Mouse (Mus musculus): ENCODE results near the gene Hcrtr1. TPM values are rescaled to one million over a fixed set of nuclear protein-coding genes. Genes with fewer than 3 reads are reported as not detected.

Gene Hcrtr1
- polyA plus RNA-seq, 1 experiment from 2014 or later = 0.10 TPM

DNA sequence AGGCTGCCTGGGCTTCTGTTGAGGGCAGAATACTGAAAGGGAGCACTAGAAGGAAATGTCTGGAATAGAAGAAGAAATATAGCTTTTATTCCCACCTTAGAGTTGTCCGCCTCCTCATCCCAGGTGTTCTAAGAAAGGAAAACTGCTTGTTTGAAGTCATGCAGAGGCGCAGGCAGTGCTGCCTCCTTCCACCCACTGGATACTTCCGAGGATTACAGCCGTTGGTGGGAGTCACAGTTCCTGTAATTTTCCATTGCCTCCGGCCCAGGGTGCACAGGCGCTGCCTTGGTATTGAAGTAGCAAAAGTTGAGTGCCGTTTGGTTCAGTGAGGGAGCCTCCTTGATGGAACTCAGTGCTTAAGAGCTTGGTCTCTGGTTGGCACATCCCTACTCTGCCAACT, 29.1 kb downstream of the Hcrtr1 start:
- no peak overlapping the region for H3K4me3 ChIP-seq
- H3K9ac ChIP-seq = no peak overlapping the region
- no peaks in the 10 kb centered on the region for H3K27me3 ChIP-seq
- H3K4me1 ChIP-seq = peaks cover 17% of the 10 kb centered on the region
- ATAC-seq (ENCODE audit: insufficient number of reproducible peaks, low FRiP score, low TSS enrichment, low read depth) = no peak
- 85% methylated on average over 7 of the region's 7 CpGs for WGBS
- H3K9me3 ChIP-seq = no peaks in the 10 kb centered on the region
- H3K27ac ChIP-seq = no peak overlapping the region
- no peak overlapping the region for H3K4me2 ChIP-seq
- 0 out of 2 replicates have a peak, but pooled peaks cover 3% of the 10 kb centered on the region for H3K36me3 ChIP-seq

- H3K4me2 ChIP-seq = no peak overlapping the region
- H3K36me3 ChIP-seq = 0 out of 2 replicates have a peak, but pooled peaks cover 3% of the 10 kb centered on the region
- no peak overlapping the region for H3K4me3 ChIP-seq
- H3K4me1 ChIP-seq = peaks cover 17% of the 10 kb centered on the region
- ATAC-seq (ENCODE audit: insufficient number of reproducible peaks, low FRiP score, low TSS enrichment, low read depth) = no peak
- no peaks in the 10 kb centered on the region for H3K9me3 ChIP-seq
- H3K27ac ChIP-seq = no peak overlapping the region
- no peaks in the 10 kb centered on the region for H3K27me3 ChIP-seq
- H3K9ac ChIP-seq = no peak overlapping the region
- WGBS = 88% methylated on average over 9 of the region's 9 CpGs
Measured at GRCm38 (mm10) chr4:130109666-130110065, 29.5 kb downstream of the Hcrtr1 start.

DNA sequence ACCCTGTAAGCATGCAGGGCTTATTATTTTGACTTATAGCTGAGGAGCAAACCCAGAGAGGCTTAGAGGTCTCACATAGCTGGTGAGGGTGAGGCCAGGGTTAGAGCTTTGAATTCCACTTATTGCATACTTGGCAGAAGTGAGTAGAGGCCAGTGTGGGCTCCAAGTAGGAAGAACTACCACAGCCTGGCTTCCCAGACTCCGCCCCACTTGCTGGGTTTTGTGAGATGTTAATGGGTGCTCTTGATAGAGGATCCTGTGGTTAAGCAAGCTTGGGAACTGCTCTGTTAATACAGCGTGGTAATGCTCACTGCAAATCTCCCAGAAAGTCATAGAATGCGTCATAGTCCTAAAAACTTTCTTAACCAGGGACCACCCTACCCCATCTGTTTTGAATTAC, 30.2 kb downstream of the Hcrtr1 start:
- H3K27ac ChIP-seq = 0 out of 2 replicates have a peak overlapping the region, but pooled peaks have one; percentile 27
- H3K4me3 ChIP-seq = no peak overlapping the region
- 60% methylated on average over 3 of the region's 3 CpGs for WGBS
- no peaks in the 10 kb centered on the region for H3K27me3 ChIP-seq
- no peak overlapping the region for H3K9ac ChIP-seq
- 0 out of 2 replicates have a peak, but pooled peaks cover 3% of the 10 kb centered on the region for H3K36me3 ChIP-seq
- ATAC-seq (ENCODE audit: insufficient number of reproducible peaks, low FRiP score, low TSS enrichment, low read depth) = no peak
- H3K9me3 ChIP-seq = no peaks in the 10 kb centered on the region
- H3K4me1 ChIP-seq = peaks cover 17% of the 10 kb centered on the region
- H3K4me2 ChIP-seq = 0 out of 2 replicates have a peak overlapping the region, but pooled peaks have one; percentile 57

DNA sequence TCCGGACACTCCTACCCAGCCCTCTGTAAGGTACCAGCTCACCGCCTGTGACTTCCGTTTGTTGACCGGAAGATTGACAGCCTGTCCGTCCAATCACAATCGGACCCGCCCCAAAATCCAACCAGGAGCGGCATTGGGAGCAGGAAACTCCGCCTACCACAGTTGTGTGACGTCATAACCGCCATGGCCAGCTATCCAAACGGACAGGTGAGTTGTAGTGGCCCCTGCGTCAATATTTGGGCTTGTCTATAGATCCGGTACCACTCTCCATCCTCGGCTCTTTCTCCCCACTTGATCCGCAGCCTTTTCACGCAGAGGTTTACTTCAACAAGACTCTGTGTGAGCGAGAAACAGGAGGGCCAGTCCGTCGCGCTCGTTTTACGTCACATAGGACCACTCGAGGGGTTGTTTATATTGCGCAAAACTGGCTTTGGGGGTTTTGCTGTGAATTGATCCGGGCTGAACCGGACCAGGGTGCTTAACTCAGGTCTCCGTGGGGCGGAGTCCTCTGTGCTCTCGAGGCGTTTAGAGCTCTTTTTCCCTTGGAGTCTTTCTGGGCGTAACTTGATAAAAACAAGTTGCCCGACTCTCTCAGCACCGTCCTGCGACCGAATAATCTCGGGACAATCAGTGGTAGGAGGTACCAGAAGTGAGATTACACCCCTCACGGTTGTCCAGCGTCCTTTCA, 31.6 kb downstream of the Hcrtr1 start:
- Histone ChIP-seq H3K9me3 (no peaks in the 10 kb centered on the region), H3K27me3 (no peaks in the 10 kb centered on the region)
- WGBS = under 1% methylated on average over 39 of the region's 39 CpGs

DNA sequence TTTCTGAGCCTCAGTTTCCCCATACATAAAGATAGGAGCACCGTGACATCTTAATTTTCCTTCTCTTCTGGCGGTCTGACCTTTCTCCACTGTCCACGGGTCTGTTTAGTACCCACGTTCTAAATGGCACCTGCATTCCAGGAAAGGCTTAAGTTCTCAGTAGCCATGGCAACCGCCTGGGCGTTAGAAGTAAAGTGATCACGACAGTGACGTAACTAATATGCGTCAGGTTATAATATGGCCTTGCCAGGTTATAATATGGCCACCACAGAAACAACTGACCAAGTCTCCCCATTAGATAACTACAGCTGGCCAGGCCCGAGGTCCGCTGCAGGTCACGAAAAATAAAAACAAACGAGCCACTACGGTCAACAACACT, 32.1 kb downstream of the Hcrtr1 start:
- WGBS = 11% methylated on average over 14 of the region's 14 CpGs
- ATAC-seq (ENCODE audit: insufficient number of reproducible peaks, low FRiP score, low TSS enrichment, low read depth) = no peak; the same call in 1 of the 2 replicates
- no peaks in the 10 kb centered on the region for H3K36me3 ChIP-seq
- H3K4me2 ChIP-seq = peak overlapping the region; percentile 41
- peaks cover 26% of the 10 kb centered on the region for H3K4me1 ChIP-seq
- H3K9me3 ChIP-seq = no peaks in the 10 kb centered on the region
- no peak overlapping the region for H3K9ac ChIP-seq
- peak overlapping the region; percentile 75 for H3K4me3 ChIP-seq
- H3K27ac ChIP-seq = peak overlapping the region; percentile 51; the same call in 1 of the 2 replicates
- H3K27me3 ChIP-seq = no peaks in the 10 kb centered on the region

More for the DNA sequence above, 31.6 kb downstream of the Hcrtr1 start:
- Histone ChIP-seq H3K4me1 (peaks cover 21% of the 10 kb centered on the region), H3K27ac (peak overlapping the region; percentile 62), H3K9ac (peak overlapping the region; percentile 50), H3K36me3 (no peaks in the 10 kb centered on the region), H3K4me3 (peak overlapping the region; percentile 75), H3K4me2 (peak overlapping the region; percentile 57)
- peak; percentile 90 for ATAC-seq (ENCODE audit: insufficient number of reproducible peaks, low FRiP score, low TSS enrichment, low read depth)

DNA sequence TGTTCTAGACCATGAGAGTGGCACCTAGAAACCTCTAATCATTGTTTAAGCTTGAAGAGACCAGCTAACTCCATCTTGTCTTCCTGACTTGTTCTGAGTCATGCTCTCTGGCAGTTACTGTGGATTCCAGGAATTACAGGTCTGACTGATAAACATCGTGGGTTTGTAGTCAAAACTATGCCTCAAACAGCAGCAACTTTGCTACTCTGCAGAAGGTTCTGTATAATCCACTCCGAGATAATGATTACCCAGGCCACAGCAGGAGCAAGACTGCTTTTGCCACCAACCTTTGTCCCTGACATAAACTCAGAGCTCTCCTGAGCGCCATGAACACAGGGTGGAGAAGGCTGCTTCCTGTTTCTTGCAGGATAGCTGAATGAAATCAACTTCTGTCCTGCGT, 34.6 kb downstream of the Hcrtr1 start:
- no peak overlapping the region for H3K4me2 ChIP-seq
- no peak overlapping the region for H3K27ac ChIP-seq
- ATAC-seq (ENCODE audit: insufficient number of reproducible peaks, low FRiP score, low TSS enrichment, low read depth) = no peak
- no peaks in the 10 kb centered on the region for H3K27me3 ChIP-seq
- peaks cover 47% of the 10 kb centered on the region for H3K4me1 ChIP-seq
- WGBS = 77% methylated on average over 4 of the region's 4 CpGs
- H3K9ac ChIP-seq = no peak overlapping the region
- no peaks in the 10 kb centered on the region for H3K9me3 ChIP-seq
- H3K4me3 ChIP-seq = no peak overlapping the region
- H3K36me3 ChIP-seq = no peaks in the 10 kb centered on the region

GRCm38 (mm10) chr4:130103632-130104031, 35.5 kb downstream of the Hcrtr1 start:
- Histone ChIP-seq H3K4me2 (no peak overlapping the region), H3K4me1 (peaks cover 43% of the 10 kb centered on the region), H3K9ac (no peak overlapping the region), H3K27ac (no peak overlapping the region), H3K36me3 (peaks cover 5% of the 10 kb centered on the region), H3K27me3 (no peaks in the 10 kb centered on the region), H3K9me3 (no peaks in the 10 kb centered on the region), H3K4me3 (no peak overlapping the region)
- 77% methylated on average over 12 of the region's 12 CpGs for WGBS
- no peak for ATAC-seq (ENCODE audit: insufficient number of reproducible peaks, low FRiP score, low TSS enrichment, low read depth)

- peaks cover 37% of the 10 kb centered on the region for H3K4me1 ChIP-seq
- H3K27ac ChIP-seq = 0 out of 2 replicates have a peak within 1 kb of the TSS, but pooled peaks have one; percentile 3
- WGBS = 9% methylated on average over 6 of the region's 6 CpGs
- H3K4me2 ChIP-seq = no peak within 1 kb of the TSS
- no peak within 1 kb of the TSS for H3K4me3 ChIP-seq
- H3K36me3 ChIP-seq = peaks cover 18% of the 10 kb centered on the region
- H3K9me3 ChIP-seq = no peaks in the 10 kb centered on the region
- no peaks in the 10 kb centered on the region for H3K27me3 ChIP-seq
- H3K9ac ChIP-seq = no peak within 1 kb of the TSS
- ATAC-seq (ENCODE audit: insufficient number of reproducible peaks, low FRiP score, low TSS enrichment, low read depth) = no peak
Measured at GRCm38 (mm10) chr4:130102111-130102651, 37.0 kb downstream of the Hcrtr1 start, which contains the start of gene Pef1. Gene Pef1, plus strand, starts transcription at chr4:130102558.

DNA sequence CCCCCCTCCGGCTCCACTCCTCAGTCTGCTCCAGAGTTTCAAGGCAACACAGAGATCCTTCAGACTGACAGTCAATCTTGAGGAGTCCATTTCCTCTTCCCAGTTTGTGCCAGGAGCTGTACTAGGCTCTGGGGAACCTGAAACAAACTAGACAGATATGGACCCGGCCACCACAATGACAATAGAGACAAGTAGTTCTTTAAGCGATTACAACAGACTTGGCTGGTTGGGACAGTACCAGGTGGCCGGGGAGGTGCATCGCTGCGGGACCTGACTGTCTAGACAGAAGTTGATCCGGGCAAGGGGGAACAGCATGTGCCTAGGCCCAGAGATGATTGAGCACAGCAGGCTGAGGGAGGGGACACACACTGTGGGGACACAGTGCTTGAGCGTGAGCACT, 38.0 kb downstream of the Hcrtr1 start:
- Histone ChIP-seq H3K9me3 (no peaks in the 10 kb centered on the region), H3K36me3 (peaks cover 18% of the 10 kb centered on the region), H3K27ac (no peak overlapping the region), H3K9ac (no peak overlapping the region), H3K4me3 (no peak overlapping the region), H3K4me2 (no peak overlapping the region), H3K4me1 (peaks cover 34% of the 10 kb centered on the region), H3K27me3 (no peaks in the 10 kb centered on the region)
- 41% methylated on average over 8 of the region's 8 CpGs for WGBS
- ATAC-seq (ENCODE audit: insufficient number of reproducible peaks, low FRiP score, low TSS enrichment, low read depth) = no peak

GRCm38 (mm10) chr4:130095137-130095536, 44.0 kb downstream of the Hcrtr1 start:
- Histone ChIP-seq H3K9ac (no peak overlapping the region), H3K4me2 (no peak overlapping the region), H3K4me1 (0 out of 2 replicates have a peak, but pooled peaks cover 8% of the 10 kb centered on the region), H3K36me3 (peaks cover 65% of the 10 kb centered on the region), H3K4me3 (no peak overlapping the region), H3K9me3 (no peaks in the 10 kb centered on the region), H3K27me3 (peaks cover 5% of the 10 kb centered on the region; the same call in 1 of the 2 replicates), H3K27ac (no peak overlapping the region)
- no peak for ATAC-seq (ENCODE audit: insufficient number of reproducible peaks, low FRiP score, low TSS enrichment, low read depth)
- 62% methylated on average over 3 of the region's 3 CpGs for WGBS

GRCm38 (mm10) chr4:130087293-130087692, 51.9 kb downstream of the Hcrtr1 start:
- WGBS = 16% methylated on average over 7 of the region's 7 CpGs
- no peak overlapping the region for H3K4me2 ChIP-seq
- ATAC-seq (ENCODE audit: insufficient number of reproducible peaks, low FRiP score, low TSS enrichment, low read depth) = no peak; the same call in 1 of the 2 replicates
- H3K27me3 ChIP-seq = peaks cover 13% of the 10 kb centered on the region
- no peak overlapping the region for H3K4me3 ChIP-seq
- H3K9ac ChIP-seq = no peak overlapping the region
- peaks cover 40% of the 10 kb centered on the region for H3K36me3 ChIP-seq
- no peaks in the 10 kb centered on the region for H3K9me3 ChIP-seq
- H3K27ac ChIP-seq = peak overlapping the region; percentile 43; the same call in 1 of the 2 replicates
- H3K4me1 ChIP-seq = peaks cover 30% of the 10 kb centered on the region

- peaks cover 13% of the 10 kb centered on the region for H3K27me3 ChIP-seq
- no peak overlapping the region for H3K9ac ChIP-seq
- H3K4me2 ChIP-seq = no peak overlapping the region
- ATAC-seq (ENCODE audit: insufficient number of reproducible peaks, low FRiP score, low TSS enrichment, low read depth) = no peak
- H3K36me3 ChIP-seq = peaks cover 30% of the 10 kb centered on the region
- H3K27ac ChIP-seq = peak overlapping the region; percentile 39; the same call in 1 of the 2 replicates
- H3K4me1 ChIP-seq = peaks cover 48% of the 10 kb centered on the region
- H3K9me3 ChIP-seq = no peaks in the 10 kb centered on the region
- 59% methylated on average over 12 of the region's 12 CpGs for WGBS
- no peak overlapping the region for H3K4me3 ChIP-seq
Measured at GRCm38 (mm10) chr4:130085246-130085820, 53.8 kb downstream of the Hcrtr1 start.
